Mouse (Mus musculus) limb, embryonic 11.5 days (tissue): ENCODE data around the gene Golm1. TPM values are rescaled to one million over a fixed set of nuclear protein-coding genes. Genes with fewer than 3 reads are reported as not detected.
A peak's percentile ranks its signal among the peaks of the same experiment; 100 is the strongest.

Experiments
- ATAC-seq: fragments of 200-750 bp; cut with Nextera tagmentation; 2 replicates; pipeline ENCODE4 v1.8.0; 2017; ENCODE audit warnings: low read depth; ENCODE audit not compliant: insufficient number of reproducible peaks, low FRiP score, low TSS enrichment
- DNase-seq: peaks from one replicate; pipeline ENCODE4 v3.0.0-alpha.2; 2015; ENCODE audit warnings: low spot score
- H3K27ac ChIP-seq: fragments of 300-500 bp; sonication (generic); replicated peaks from 2 replicates; pipeline ENCODE4 v1.5.1; 2014; ENCODE audit warnings: low read depth, mild to moderate bottlenecking, low read length
- H3K27me3 ChIP-seq: fragments of 300-500 bp; sonication (generic); 2 replicates; pipeline ENCODE4 v1.6.1; 2014; ENCODE audit warnings: mild to moderate bottlenecking, low read length, mixed read lengths; ENCODE audit not compliant: control insufficient read depth, insufficient read depth
- H3K36me3 ChIP-seq: fragments of 300-500 bp; sonication (generic); 2 replicates; pipeline ENCODE4 v1.6.1; 2014; ENCODE audit warnings: mild to moderate bottlenecking, low read length, moderate library complexity, mixed read lengths; ENCODE audit not compliant: control insufficient read depth, insufficient read depth
- H3K4me1 ChIP-seq: fragments of 300-500 bp; sonication (generic); 2 replicates; pipeline ENCODE4 v1.6.1; 2014; ENCODE audit warnings: low read length, mixed read lengths; ENCODE audit not compliant: control insufficient read depth, insufficient read depth
- H3K4me2 ChIP-seq: fragments of 300-500 bp; sonication (generic); 2 replicates; pipeline ENCODE4 v1.6.1; 2014; ENCODE audit warnings: low read depth, mild to moderate bottlenecking, moderate library complexity; ENCODE audit not compliant: severe bottlenecking
- H3K4me3 ChIP-seq: fragments of 300-500 bp; sonication (generic); 2 replicates; pipeline ENCODE4 v1.5.1; 2014; ENCODE audit warnings: low read depth, low read length
- H3K9ac ChIP-seq: fragments of 300-500 bp; sonication (generic); 2 replicates; pipeline ENCODE4 v1.6.1; 2014; ENCODE audit warnings: mild to moderate bottlenecking, low read length
- H3K9me3 ChIP-seq: fragments of 300-500 bp; sonication (generic); 2 replicates; pipeline ENCODE4 v1.6.1; 2016; ENCODE audit warnings: low read length; ENCODE audit not compliant: control insufficient read depth
- WGBS: fragments of 180-500 bp; shearing (Covaris S2); extraction: QIAGEN DNeasy Blood & Tissue Kit; methylation state at CpG from one replicate; pipeline ENCODE4 v1.1.7; 2014; 5-methylcytosine and 5-hydroxymethylcytosine counted together
- polyA plus RNA-seq: library from polyadenylated mRNA; unstranded; fragments of >200 nt; fragmentation: Nextera tagmentation; extraction: Ambion mirVana; gene quantifications from 2 replicates; pipeline ENCODE4 v1.2.1, GENCODE M21; 2014

Golm1 gene
- polyA plus RNA-seq, 1 experiment from 2014 or later = 67.2 TPM

DNA sequence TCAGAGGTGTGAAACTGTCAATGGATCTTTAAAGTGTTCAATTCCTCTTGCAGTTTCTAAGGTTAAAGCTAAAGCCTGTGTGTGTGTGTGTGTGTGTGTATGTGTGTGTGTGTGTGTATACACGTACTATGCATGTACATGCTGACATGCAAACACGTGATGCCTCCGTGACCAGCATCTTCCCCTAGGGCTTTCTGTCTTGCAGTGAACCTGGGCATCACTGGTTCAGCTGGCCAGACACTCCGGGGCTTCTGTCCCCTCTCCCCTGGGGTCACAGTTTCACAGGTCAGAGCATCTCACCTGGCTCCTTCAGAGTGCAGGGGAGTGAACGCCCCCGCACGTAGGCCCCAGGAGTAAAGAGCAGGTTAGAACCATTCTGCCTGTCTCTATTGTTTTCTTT, 2.0 kb downstream of the Golm1 start:
- DNase-seq (no peak), ATAC-seq (no peak)
- no peak overlapping the region for H3K4me3 ChIP-seq

GRCm38 (mm10) chr13:59672248-59672647, 3.4 kb downstream of the Golm1 start:
- DNase-seq (no peak), ATAC-seq (no peak)
- no peaks in the 10 kb centered on the region for H3K27me3 ChIP-seq
- H3K27ac ChIP-seq = no peak overlapping the region
- no peaks in the 10 kb centered on the region for H3K9me3 ChIP-seq
- peaks cover 2% of the 10 kb centered on the region; the same call in 1 of the 2 replicates for H3K36me3 ChIP-seq
- no peak overlapping the region for H3K4me3 ChIP-seq
- H3K4me1 ChIP-seq = peaks cover 6% of the 10 kb centered on the region
- WGBS = 71% methylated on average over 6 of the region's 6 CpGs
- H3K9ac ChIP-seq = no peak overlapping the region
- H3K4me2 ChIP-seq = no peak overlapping the region

More for the DNA sequence above, 2.0 kb downstream of the Golm1 start:
- Histone ChIP-seq H3K9me3 (no peaks in the 10 kb centered on the region), H3K27ac (no peak overlapping the region), H3K36me3 (peaks cover 2% of the 10 kb centered on the region; the same call in 1 of the 2 replicates), H3K27me3 (no peaks in the 10 kb centered on the region), H3K9ac (no peak overlapping the region), H3K4me2 (peak overlapping the region; percentile 16; the same call in 1 of the 2 replicates), H3K4me1 (peaks cover 6% of the 10 kb centered on the region)
- WGBS = 47% methylated on average over 7 of the region's 7 CpGs

- Histone ChIP-seq H3K9ac (no peak overlapping the region), H3K9me3 (no peaks in the 10 kb centered on the region), H3K4me2 (no peak overlapping the region), H3K4me3 (no peak overlapping the region), H3K36me3 (peaks cover 2% of the 10 kb centered on the region; the same call in 1 of the 2 replicates), H3K27me3 (no peaks in the 10 kb centered on the region), H3K4me1 (peaks cover 6% of the 10 kb centered on the region), H3K27ac (no peak overlapping the region)
- ATAC-seq = no peak
- DNase-seq = no peak
- 61% methylated on average over 2 of the region's 2 CpGs for WGBS
These were observed 4.1 kb downstream of the Golm1 start for GRCm38 (mm10) chr13:59671521-59671920.

- Histone ChIP-seq H3K9me3 (no peaks in the 10 kb centered on the region), H3K27ac (no peak overlapping the region), H3K27me3 (no peaks in the 10 kb centered on the region), H3K4me1 (peaks cover 6% of the 10 kb centered on the region), H3K4me3 (no peak overlapping the region), H3K4me2 (no peak overlapping the region), H3K36me3 (peaks cover 6% of the 10 kb centered on the region; the same call in 1 of the 2 replicates), H3K9ac (no peak overlapping the region)
- WGBS = 89% methylated on average over 10 of the region's 10 CpGs
- ATAC-seq = no peak
- no peak for DNase-seq
These were observed 5.7 kb downstream of the Golm1 start for GRCm38 (mm10) chr13:59669946-59670345.

DNA sequence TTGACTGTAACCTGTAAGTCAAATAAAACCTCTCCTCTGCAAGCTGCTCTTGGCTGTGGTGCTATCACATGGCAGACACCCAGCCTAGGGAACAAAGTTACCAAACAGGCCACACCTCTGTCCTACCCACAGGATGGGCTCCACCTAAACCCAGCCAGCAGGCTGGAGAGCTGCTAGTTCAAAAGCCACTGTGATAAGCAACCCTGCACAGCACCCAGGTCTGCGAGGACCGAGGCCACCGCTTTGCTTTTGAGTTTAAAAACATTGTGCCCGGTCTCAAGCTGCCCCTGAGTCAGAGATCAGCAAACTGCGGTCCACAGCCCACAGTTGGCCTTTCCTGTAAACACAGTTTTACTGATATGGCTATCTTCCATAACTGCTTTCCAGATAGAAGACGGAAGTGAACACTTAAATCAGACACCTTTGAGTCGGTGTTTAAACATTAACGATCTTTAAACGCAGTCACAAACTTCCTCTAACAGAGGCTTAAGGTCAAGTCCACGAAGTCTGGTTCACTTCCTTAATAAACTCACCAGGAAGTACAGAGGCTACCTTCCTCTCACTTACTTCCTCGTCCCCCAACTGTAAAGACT, 7.0 kb downstream of the Golm1 start:
- Histone ChIP-seq H3K4me1 (peaks cover 4% of the 10 kb centered on the region), H3K4me2 (no peak overlapping the region), H3K4me3 (no peak overlapping the region), H3K9me3 (no peaks in the 10 kb centered on the region), H3K27me3 (no peaks in the 10 kb centered on the region), H3K27ac (no peak overlapping the region), H3K9ac (no peak overlapping the region), H3K36me3 (peaks cover 15% of the 10 kb centered on the region; the same call in 1 of the 2 replicates)
- no peak for ATAC-seq
- no peak for DNase-seq
- 58% methylated on average over 11 of the region's 11 CpGs for WGBS

GRCm38 (mm10) chr13:59667763-59668162, 7.8 kb downstream of the Golm1 start:
- no peak overlapping the region for H3K4me3 ChIP-seq
- ATAC-seq = no peak
- WGBS = 90% methylated on average over 5 of the region's 5 CpGs
- peaks cover 19% of the 10 kb centered on the region for H3K36me3 ChIP-seq
- H3K4me2 ChIP-seq = no peak overlapping the region
- no peaks in the 10 kb centered on the region for H3K27me3 ChIP-seq
- DNase-seq = no peak
- no peak overlapping the region for H3K9ac ChIP-seq
- H3K4me1 ChIP-seq = no peaks in the 10 kb centered on the region
- H3K9me3 ChIP-seq = no peaks in the 10 kb centered on the region
- no peak overlapping the region for H3K27ac ChIP-seq

DNA sequence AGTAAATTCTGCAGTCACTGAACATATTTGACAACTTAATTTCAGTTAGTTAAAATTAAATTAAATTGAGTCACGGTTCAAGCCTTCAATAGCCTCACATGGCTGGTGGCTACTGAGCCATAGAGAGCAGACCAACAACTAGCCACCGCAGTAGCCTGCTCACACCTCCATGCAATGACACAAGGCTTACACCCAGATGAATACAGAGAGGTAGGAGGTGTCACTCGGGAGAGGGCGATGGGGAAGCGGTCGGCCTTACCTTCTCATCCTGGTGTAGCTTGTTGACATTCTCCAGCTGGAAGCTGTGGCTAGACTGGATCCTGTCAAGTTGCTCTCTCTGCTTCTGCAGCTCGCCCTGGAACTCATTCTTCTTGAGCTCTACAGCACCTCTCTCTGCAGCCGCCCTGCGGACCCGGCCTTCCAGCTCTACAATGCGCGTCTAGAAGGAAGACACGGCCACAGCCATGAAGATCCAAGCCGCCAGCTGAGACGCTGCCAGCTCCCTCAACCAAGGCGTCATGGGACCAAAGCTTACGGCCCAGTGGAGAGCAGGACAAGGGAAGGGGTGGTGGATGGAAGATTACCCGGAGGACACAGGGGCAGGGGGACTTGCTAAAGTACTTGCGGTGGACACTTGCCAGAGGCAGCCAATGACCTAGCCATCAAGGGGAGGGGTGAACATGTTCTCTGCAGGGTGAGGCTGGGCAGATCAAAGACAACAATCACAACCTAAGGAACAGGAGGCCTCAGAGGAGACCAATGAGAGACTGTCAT, 11.5 kb downstream of the Golm1 start:
- Histone ChIP-seq H3K36me3 (peaks cover 23% of the 10 kb centered on the region), H3K4me3 (no peak overlapping the region), H3K27me3 (no peaks in the 10 kb centered on the region), H3K9ac (no peak overlapping the region), H3K27ac (no peak overlapping the region), H3K9me3 (no peaks in the 10 kb centered on the region), H3K4me1 (no peaks in the 10 kb centered on the region), H3K4me2 (no peak overlapping the region)
- WGBS = 94% methylated on average over 19 of the region's 19 CpGs
- no peak for DNase-seq
- no peak for ATAC-seq

- Histone ChIP-seq H3K27ac (no peak overlapping the region), H3K27me3 (no peaks in the 10 kb centered on the region), H3K9me3 (no peaks in the 10 kb centered on the region), H3K4me1 (0 out of 2 replicates have a peak, but pooled peaks cover under 1% of the 10 kb centered on the region), H3K9ac (no peak overlapping the region), H3K4me3 (no peak overlapping the region), H3K36me3 (peaks cover 27% of the 10 kb centered on the region), H3K4me2 (no peak overlapping the region)
- 93% methylated on average over 12 of the region's 12 CpGs for WGBS
- ATAC-seq (no peak), DNase-seq (no peak)
These were observed 13.6 kb downstream of the Golm1 start for GRCm38 (mm10) chr13:59661966-59662365.
